Mouse (Mus musculus) erythroblast, adult 5-6 weeks (primary cell): ENCODE measurements around the gene Gm9507. TPM values are rescaled to one million over a fixed set of nuclear protein-coding genes. Genes with fewer than 3 reads are reported as not detected.
"Not testable (repeated sequence)": the region's sequence is repeated elsewhere in the genome, so short reads cannot be mapped to it uniquely, and the experiment has no call there.

ENCODE experiments used
- ATAC-seq: replicated peaks from 2 replicates; pipeline ENCODE4 v1.8.0; 2016; ENCODE audit warnings: moderate number of reproducible peaks, mild to moderate bottlenecking, moderate TSS enrichment, inconsistent platforms; ENCODE audit not compliant: poor library complexity, low FRiP score, severe bottlenecking
- total RNA-seq, 2 experiments: library from RNA; stranded (forward) in 1 of 2; stranded (reverse) in 1 of 2; fragments of 150-400 nt in 1 of 2; fragments of 200-764, 138-1000 nt in 1 of 2; gene quantifications; 2 replicates each; pipeline versions ENCODE4 v1.2.3 to v1.2.4; 2015 to 2017; ENCODE audit warnings: low replicate concordance in 2 of 2

Gene Gm9507
- total RNA-seq (2015; ENCODE audit: low replicate concordance) = not detected in 2 replicates
- not detected in 2 replicates for total RNA-seq (2017; ENCODE audit: low replicate concordance)

- ATAC-seq = no peak
These were observed at the start of gene Gm9507 for GRCm38 (mm10) chr10:77811743-77812142. Gm9507 (minus strand) TSS chr10:77811843.

DNA sequence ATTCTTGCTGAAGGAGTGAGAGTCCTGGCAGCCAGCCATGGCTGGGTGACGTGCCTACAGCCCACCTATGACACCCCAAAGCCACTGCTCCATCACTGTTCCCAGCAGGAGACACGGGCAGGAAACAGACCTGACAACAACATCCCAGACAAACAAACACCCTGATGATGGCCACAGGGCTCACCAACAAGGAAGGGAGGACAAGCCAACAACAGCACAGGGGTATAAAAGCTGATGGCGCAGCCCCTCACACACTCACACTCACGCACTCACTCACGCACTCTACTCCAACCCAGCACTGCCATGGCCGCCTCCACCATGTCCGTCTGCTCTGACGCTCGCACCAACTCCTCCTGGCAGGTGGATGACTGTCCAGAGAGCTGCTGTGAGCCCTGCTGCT lies 40.9 kb upstream of the Gm9507 start, which contains the start of gene Gm10318:
Gene Gm10318 (plus strand): TSS at position 301 of the 400 bp plus-strand sequence.
- no peak for ATAC-seq

GRCm38 (mm10) chr10:77847538-77847937 lies 35.9 kb upstream of the Gm9507 start:
- ATAC-seq = no peak

DNA sequence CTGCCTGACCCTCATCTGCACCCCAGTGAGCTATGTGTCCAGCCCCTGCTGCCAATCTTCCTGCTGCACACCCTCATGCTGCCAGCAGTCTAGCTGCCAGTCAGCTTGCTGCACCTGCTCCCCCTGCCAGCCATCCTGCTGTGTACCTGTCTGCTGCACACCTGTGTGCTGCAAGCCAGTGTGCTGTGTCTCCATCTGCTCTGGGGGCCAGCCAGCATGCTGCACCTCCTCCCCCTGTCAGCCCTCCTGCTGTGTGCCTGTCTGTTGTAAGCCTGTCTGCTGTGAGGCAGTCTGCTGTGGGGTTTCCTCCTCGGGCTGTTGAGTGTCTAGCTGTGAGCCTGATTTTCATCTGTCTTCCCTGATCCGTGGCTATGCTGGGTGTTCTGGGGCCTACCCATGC lies 35.3 kb upstream of the Gm9507 start:
- ATAC-seq = no peak

DNA sequence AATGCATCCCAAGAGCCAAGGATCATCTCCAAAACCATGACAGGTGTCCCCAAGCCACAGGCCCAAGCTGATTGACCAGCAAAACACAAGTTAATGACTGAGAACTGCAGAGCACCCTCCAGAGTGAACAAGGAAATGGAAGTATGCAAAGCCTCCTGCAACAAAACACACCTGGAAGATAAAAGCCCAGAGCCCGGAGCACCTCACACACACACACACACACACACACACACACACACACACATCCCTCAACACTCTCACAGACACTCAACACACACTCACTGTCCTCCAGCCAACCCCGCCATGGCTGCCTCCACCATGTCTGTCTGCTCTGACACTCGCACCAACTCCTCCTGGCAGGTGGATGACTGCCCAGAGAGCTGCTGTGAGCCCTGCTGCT lies 34.9 kb upstream of the Gm9507 start, which contains the start of gene Gm36176:
Gene Gm36176 (plus strand): TSS at position 301 of the 400 bp plus-strand sequence.
- ATAC-seq = no peak

- ATAC-seq = no peak
These were observed 27.4 kb upstream of the Gm9507 start for GRCm38 (mm10) chr10:77839006-77839405.

GRCm38 (mm10) chr10:77835647-77836046 lies 24.0 kb upstream of the Gm9507 start, which contains the start of gene Krtap10-10:
Krtap10-10 (plus strand) TSS chr10:77835947.
- ATAC-seq = no peak

- no peak for ATAC-seq
These were observed 15.3 kb upstream of the Gm9507 start, which contains the start of gene Krtap10-4 for GRCm38 (mm10) chr10:77826951-77827350. Krtap10-4 (minus strand) TSS chr10:77827095.

DNA sequence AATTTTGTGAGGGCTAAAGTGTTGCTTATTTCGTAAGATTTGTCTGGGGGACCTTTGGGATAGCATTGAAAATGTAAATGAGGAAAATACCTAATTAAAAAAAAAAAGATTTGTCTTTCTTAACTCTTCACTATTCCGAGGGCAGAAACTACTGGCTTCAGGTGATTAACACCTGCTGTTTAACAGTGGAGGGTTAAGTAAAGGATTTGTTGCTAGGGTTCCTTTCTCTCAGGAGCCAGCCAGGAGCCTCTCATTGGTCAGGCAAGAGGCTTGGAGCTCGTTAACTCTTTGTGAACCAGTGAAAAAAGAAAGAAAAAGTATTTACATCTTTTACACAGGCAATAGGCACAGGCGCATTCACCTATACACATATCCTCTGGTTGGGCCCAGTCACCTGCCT lies 7.6 kb upstream of the Gm9507 start:
- no peak for ATAC-seq

DNA sequence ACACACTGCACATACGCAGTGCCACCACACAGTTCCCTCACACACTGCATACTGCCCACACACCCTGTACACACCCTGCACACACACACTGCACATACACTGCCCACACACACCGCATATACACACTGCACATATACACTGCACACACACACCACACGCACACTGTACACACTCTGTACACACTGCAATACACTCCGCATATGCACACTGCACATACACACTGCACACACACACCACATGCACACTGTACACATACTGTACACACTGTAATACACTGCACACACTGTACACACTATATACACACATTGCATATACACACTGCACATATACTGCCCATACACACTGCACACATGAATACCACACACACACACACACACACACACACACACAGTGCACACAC lies 6.9 kb upstream of the Gm9507 start:
- peak; percentile 39; the same call in 1 of the 2 replicates for ATAC-seq

- 0 out of 2 replicates have a peak, but pooled peaks have one; percentile 37 for ATAC-seq
These were observed 3.9 kb upstream of the Gm9507 start for GRCm38 (mm10) chr10:77815514-77815913.

- ATAC-seq = no peak
These were observed 2.7 kb upstream of the Gm9507 start, which contains the start of gene Gm2696 for GRCm38 (mm10) chr10:77814382-77814781. Gm2696 (plus strand) TSS chr10:77814682.

GRCm38 (mm10) chr10:77804095-77804494 lies 7.5 kb downstream of the Gm9507 start:
- no peak for ATAC-seq

- no peak for ATAC-seq
These were observed 12.6 kb downstream of the Gm9507 start, which contains the start of gene Gm19668 for GRCm38 (mm10) chr10:77798921-77799508. Gm19668 (minus strand) TSS chr10:77799133.

GRCm38 (mm10) chr10:77798164-77798920 lies 13.3 kb downstream of the Gm9507 start:
- not testable (repeated sequence) for ATAC-seq

GRCm38 (mm10) chr10:77797677-77798076 lies 14.0 kb downstream of the Gm9507 start:
- ATAC-seq = no peak

GRCm38 (mm10) chr10:77794976-77795375 lies 16.7 kb downstream of the Gm9507 start, which contains the start of gene Gm9639:
Gm9639 (minus strand) TSS chr10:77795076.
- no peak for ATAC-seq

- ATAC-seq = no peak
These were observed 23.0 kb downstream of the Gm9507 start for GRCm38 (mm10) chr10:77788621-77789020.

- not testable (repeated sequence) for ATAC-seq
These were observed 23.8 kb downstream of the Gm9507 start, which contains the start of gene Gm7137 for GRCm38 (mm10) chr10:77787876-77788275. Gm7137 (minus strand) TSS chr10:77788200.

DNA sequence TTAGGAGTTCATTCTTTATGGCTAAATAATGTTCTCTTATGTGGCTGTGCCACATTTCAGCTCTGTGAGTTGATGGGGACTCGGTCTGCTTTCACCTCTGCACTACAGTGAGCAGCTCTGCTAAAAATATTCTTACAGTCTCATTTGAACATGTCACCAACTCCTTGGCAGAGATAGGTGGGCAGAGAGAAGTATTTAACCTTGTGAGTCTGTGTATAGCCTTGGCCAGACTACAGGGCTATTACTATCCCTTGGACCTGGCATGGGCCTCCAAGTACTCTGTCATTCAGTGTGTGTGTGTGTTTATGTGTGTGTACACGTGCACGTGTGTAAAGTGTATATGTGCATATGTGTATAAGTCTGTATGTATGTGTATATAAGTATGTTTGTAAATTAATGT lies 28.2 kb downstream of the Gm9507 start:
- ATAC-seq = not testable (repeated sequence)
